Mouse (Mus musculus) hindbrain, postnatal 0 days (tissue): ENCODE measurements at regions not wholly inside any gene's neighbourhood (a gene's known extent, or its start where the extent isn't known, plus 50 kb on each side); places are given as distances from the start of the nearest gene placed in this dataset.

Experiments
- ATAC-seq: fragments of 200-750 bp; cut with Nextera tagmentation; 2 replicates; pipeline ENCODE4 v1.8.0; 2017; ENCODE audit warnings: mild to moderate bottlenecking, moderate TSS enrichment, moderate library complexity
- DNase-seq: peaks from one replicate; pipeline ENCODE4 v3.0.0-alpha.2; 2015; ENCODE audit warnings: low spot score
- H3K27ac ChIP-seq: fragments of 300-500 bp; sonication (generic); 2 replicates; pipeline ENCODE4 v1.5.1; 2014; ENCODE audit warnings: mild to moderate bottlenecking
- H3K27me3 ChIP-seq: fragments of 300-500 bp; sonication (generic); 2 replicates; pipeline ENCODE4 v1.6.1; 2014; ENCODE audit warnings: low read length, mixed read lengths; ENCODE audit not compliant: insufficient read depth
- H3K36me3 ChIP-seq: fragments of 300-500 bp; sonication (generic); 2 replicates; pipeline ENCODE4 v1.6.1; 2014; ENCODE audit warnings: low read length, mixed read lengths; ENCODE audit not compliant: insufficient read depth
- H3K4me1 ChIP-seq: fragments of 300-500 bp; sonication (generic); 2 replicates; pipeline ENCODE4 v1.6.1; 2014; ENCODE audit warnings: antibody characterized with exemption, low read length, mixed read lengths; ENCODE audit not compliant: insufficient read depth
- H3K4me2 ChIP-seq: fragments of 300-500 bp; sonication (generic); 2 replicates; pipeline ENCODE4 v1.6.1; 2014; ENCODE audit warnings: low read depth, mild to moderate bottlenecking, low read length, moderate library complexity, mixed read lengths
- H3K4me3 ChIP-seq: fragments of 300-500 bp; sonication (generic); 2 replicates; pipeline ENCODE4 v1.5.1; 2014; ENCODE audit warnings: low read length
- H3K9ac ChIP-seq: fragments of 300-500 bp; sonication (generic); replicated peaks from 2 replicates; pipeline ENCODE4 v1.6.1; 2014; ENCODE audit warnings: mild to moderate bottlenecking, low read length, moderate library complexity, mixed read lengths
- H3K9me3 ChIP-seq: fragments of 300-500 bp; sonication (generic); 2 replicates; pipeline ENCODE4 v1.6.1; 2016; ENCODE audit warnings: low read length, mixed read lengths
- CTCF ChIP-seq: IDR thresholded peaks from 2 replicates; pipeline ENCODE4 v1.5.1; 2016; ENCODE audit warnings: antibody characterized with exemption, control low read depth, low read depth
- WGBS: fragments of 180-500 bp; shearing (Covaris S2); extraction: QIAGEN DNeasy Blood & Tissue Kit; methylation state at CpG from one replicate; pipeline ENCODE4 v1.1.7; 2014; 5-methylcytosine and 5-hydroxymethylcytosine counted together

GRCm38 (mm10) chr3:34903106-34903505 is 252.9 kb downstream of the Sox2 start:
- Histone ChIP-seq H3K36me3 (no peaks in the 10 kb centered on the region), H3K27ac (no peak overlapping the region), H3K9me3 (no peaks in the 10 kb centered on the region), H3K4me2 (no peak overlapping the region), H3K4me3 (no peak overlapping the region), H3K27me3 (no peaks in the 10 kb centered on the region), H3K4me1 (no peaks in the 10 kb centered on the region), H3K9ac (no peak overlapping the region)
- WGBS: 82% methylated on average over 8 of the region's 8 CpGs
- TF ChIP-seq CTCF: no peak
- DNase-seq: no peak
- no peak for ATAC-seq

GRCm38 (mm10) chr3:34908489-34908888 is 258.3 kb downstream of the Sox2 start:
- H3K36me3 ChIP-seq: no peaks in the 10 kb centered on the region
- no peaks in the 10 kb centered on the region for H3K4me1 ChIP-seq
- no peaks in the 10 kb centered on the region for H3K9me3 ChIP-seq
- ATAC-seq (no peak), DNase-seq (no peak)
- no peak for TF ChIP-seq CTCF
- H3K27me3 ChIP-seq: no peaks in the 10 kb centered on the region
- no peak overlapping the region for H3K4me2 ChIP-seq
- H3K9ac ChIP-seq: no peak overlapping the region
- H3K27ac ChIP-seq: no peak overlapping the region
- WGBS: 93% methylated on average over 5 of the region's 5 CpGs
- no peak overlapping the region for H3K4me3 ChIP-seq

- no peak overlapping the region for H3K9ac ChIP-seq
- H3K9me3 ChIP-seq: no peaks in the 10 kb centered on the region
- TF ChIP-seq CTCF: no peak
- no peak overlapping the region for H3K4me2 ChIP-seq
- WGBS: 85% methylated on average over 3 of the region's 3 CpGs
- no peak overlapping the region for H3K27ac ChIP-seq
- no peak overlapping the region for H3K4me3 ChIP-seq
- H3K27me3 ChIP-seq: no peaks in the 10 kb centered on the region
- ATAC-seq (no peak), DNase-seq (no peak)
- H3K36me3 ChIP-seq: no peaks in the 10 kb centered on the region
- no peaks in the 10 kb centered on the region for H3K4me1 ChIP-seq
These were observed 259.1 kb downstream of the Sox2 start for GRCm38 (mm10) chr3:34909350-34909749.

- Histone ChIP-seq H3K27ac (no peak overlapping the region), H3K4me3 (no peak overlapping the region), H3K27me3 (no peaks in the 10 kb centered on the region), H3K4me2 (no peak overlapping the region), H3K9me3 (no peaks in the 10 kb centered on the region), H3K36me3 (no peaks in the 10 kb centered on the region), H3K4me1 (no peaks in the 10 kb centered on the region), H3K9ac (no peak overlapping the region)
- 60% methylated on average over 6 of the region's 6 CpGs for WGBS
- no peak for TF ChIP-seq CTCF
- no peak for ATAC-seq
- no peak for DNase-seq
These were observed 268.2 kb downstream of the Sox2 start for GRCm38 (mm10) chr3:34918326-34918932.

- H3K36me3 ChIP-seq: no peaks in the 10 kb centered on the region
- no peak for DNase-seq
- 81% methylated on average over 5 of the region's 5 CpGs for WGBS
- H3K4me2 ChIP-seq: no peak overlapping the region
- H3K4me1 ChIP-seq: no peaks in the 10 kb centered on the region
- no peaks in the 10 kb centered on the region for H3K27me3 ChIP-seq
- ATAC-seq: no peak
- no peak for TF ChIP-seq CTCF
- H3K4me3 ChIP-seq: no peak overlapping the region
- no peaks in the 10 kb centered on the region for H3K9me3 ChIP-seq
- H3K9ac ChIP-seq: no peak overlapping the region
- no peak overlapping the region for H3K27ac ChIP-seq
These were observed 270.3 kb downstream of the Sox2 start for GRCm38 (mm10) chr3:34920497-34920896.

- H3K9me3 ChIP-seq: no peaks in the 10 kb centered on the region
- H3K27ac ChIP-seq: no peak overlapping the region
- WGBS: 21% methylated on average over 3 of the region's 3 CpGs
- no peak overlapping the region for H3K4me2 ChIP-seq
- H3K9ac ChIP-seq: no peak overlapping the region
- H3K27me3 ChIP-seq: no peaks in the 10 kb centered on the region
- H3K4me3 ChIP-seq: no peak overlapping the region
- no peaks in the 10 kb centered on the region for H3K36me3 ChIP-seq
- no peak for TF ChIP-seq CTCF
- ATAC-seq (no peak), DNase-seq (no peak)
- no peaks in the 10 kb centered on the region for H3K4me1 ChIP-seq
These were observed 299.7 kb downstream of the Sox2 start for GRCm38 (mm10) chr3:34949867-34950266.

GRCm38 (mm10) chr3:34956183-34956582 is 306.0 kb downstream of the Sox2 start:
- H3K4me3 ChIP-seq: no peak overlapping the region
- no peak overlapping the region for H3K27ac ChIP-seq
- H3K4me1 ChIP-seq: no peaks in the 10 kb centered on the region
- no peak overlapping the region for H3K9ac ChIP-seq
- H3K9me3 ChIP-seq: no peaks in the 10 kb centered on the region
- WGBS: 37% methylated on average over 4 of the region's 4 CpGs
- no peak for ATAC-seq
- no peak for DNase-seq
- H3K4me2 ChIP-seq: no peak overlapping the region
- no peak for TF ChIP-seq CTCF
- no peaks in the 10 kb centered on the region for H3K27me3 ChIP-seq
- no peaks in the 10 kb centered on the region for H3K36me3 ChIP-seq
